Mouse (Mus musculus) C2C12 (cell line): ENCODE results near the gene Cldn10. TPM values are rescaled to one million over a fixed set of nuclear protein-coding genes. Genes with fewer than 3 reads are reported as not detected.

Experiments
- H3K27me3 ChIP-seq: one replicate; pipeline ENCODE4 v1.6.1; 2011; ENCODE audit not compliant: control insufficient read depth, insufficient read depth, insufficient read length
- H3K36me3 ChIP-seq: one replicate; pipeline ENCODE4 v1.6.1; 2011; ENCODE audit not compliant: control insufficient read depth, insufficient read depth
- H3K4me3 ChIP-seq: one replicate; pipeline ENCODE4 v1.5.1; 2011; ENCODE audit warnings: mild to moderate bottlenecking, control low read depth; ENCODE audit not compliant: poor library complexity, insufficient read depth, severe bottlenecking
- H3K79me2 ChIP-seq: one replicate; pipeline ENCODE4 v1.6.1; 2011; ENCODE audit not compliant: control insufficient read depth, insufficient read depth
- H3K79me3 ChIP-seq: one replicate; pipeline ENCODE4 v1.6.1; 2011; ENCODE audit warnings: low read depth, control low read depth
- H3ac ChIP-seq: one replicate; pipeline ENCODE3; 2011; ENCODE audit warnings: low read depth; ENCODE audit not compliant: control insufficient read depth, insufficient read length
- CEBPB ChIP-seq: IDR thresholded peaks from one replicate; pipeline ENCODE4 v1.6.1; 2011; ENCODE audit warnings: low read depth, mild to moderate bottlenecking, control low read depth, moderate library complexity
- CTCF ChIP-seq: IDR thresholded peaks from one replicate; pipeline ENCODE4 v1.5.1; 2011; ENCODE audit not compliant: control insufficient read depth, insufficient read depth, insufficient read length
- FOSL1 ChIP-seq: IDR thresholded peaks from one replicate; pipeline ENCODE4 v1.8.0; 2011; ENCODE audit warnings: mild to moderate bottlenecking, low read length; ENCODE audit not compliant: poor library complexity, insufficient read depth, severe bottlenecking
- MAX ChIP-seq: IDR thresholded peaks from one replicate; pipeline ENCODE4 v1.6.1; 2011; ENCODE audit warnings: mild to moderate bottlenecking, control low read depth
- MYOD1 ChIP-seq: IDR thresholded peaks from one replicate; pipeline ENCODE4 v1.6.1; 2011; ENCODE audit warnings: low read depth; ENCODE audit not compliant: control insufficient read depth, insufficient read length
- MYOG ChIP-seq: IDR thresholded peaks from one replicate; pipeline ENCODE4 v1.6.1; 2011; ENCODE audit not compliant: control insufficient read depth, insufficient read length; ENCODE audit errors: extremely low read depth
- USF1 ChIP-seq: IDR thresholded peaks from one replicate; pipeline ENCODE4 v1.6.1; 2011; ENCODE audit warnings: low read depth, mild to moderate bottlenecking, control low read depth, moderate library complexity
- polyA plus RNA-seq: library from polyadenylated mRNA; unstranded; fragments of >200 nt; fragmentation: generic; extraction: Trizol; gene quantifications from one replicate; pipeline ENCODE4 v1.2.1, GENCODE M21; 2012; ENCODE audit warnings: missing spikeins

Gene Cldn10
- polyA plus RNA-seq, 1 experiment, result not detected

DNA sequence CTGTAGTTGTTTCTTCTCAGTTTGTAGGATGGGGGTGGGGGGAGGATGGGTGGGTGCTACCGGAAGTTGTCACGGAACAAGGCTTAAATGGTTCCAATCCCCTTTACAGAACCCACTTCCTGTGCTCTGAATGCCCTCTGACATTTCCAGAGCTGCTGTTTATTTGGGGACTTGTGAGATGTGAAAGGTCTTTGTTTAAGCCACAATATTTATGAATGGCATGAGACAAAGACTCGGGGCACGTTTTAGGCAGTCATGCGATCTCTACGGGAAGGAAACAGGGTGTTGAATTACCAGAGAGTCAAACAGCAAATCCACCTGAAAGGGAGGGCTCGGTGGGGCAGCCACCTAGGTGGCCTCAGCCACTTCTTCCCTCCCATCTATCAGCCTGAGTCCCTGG is 46.6 kb downstream of the Cldn10 start:
- Histone ChIP-seq H3K4me3 (no peak overlapping the region), H3K79me3 (no peaks in the 10 kb centered on the region), H3K79me2 (no peaks in the 10 kb centered on the region), H3K36me3 (no peaks in the 10 kb centered on the region), H3ac (no peak overlapping the region), H3K27me3 (peaks cover 5% of the 10 kb centered on the region)
- TF ChIP-seq USF1, result no peak
- TF ChIP-seq FOSL1, result no peak
- TF ChIP-seq CTCF, result no peak
- TF ChIP-seq MYOD1, result no peak
- no peak for TF ChIP-seq MYOG
- TF ChIP-seq MAX, result no peak
- TF ChIP-seq CEBPB, result no peak

DNA sequence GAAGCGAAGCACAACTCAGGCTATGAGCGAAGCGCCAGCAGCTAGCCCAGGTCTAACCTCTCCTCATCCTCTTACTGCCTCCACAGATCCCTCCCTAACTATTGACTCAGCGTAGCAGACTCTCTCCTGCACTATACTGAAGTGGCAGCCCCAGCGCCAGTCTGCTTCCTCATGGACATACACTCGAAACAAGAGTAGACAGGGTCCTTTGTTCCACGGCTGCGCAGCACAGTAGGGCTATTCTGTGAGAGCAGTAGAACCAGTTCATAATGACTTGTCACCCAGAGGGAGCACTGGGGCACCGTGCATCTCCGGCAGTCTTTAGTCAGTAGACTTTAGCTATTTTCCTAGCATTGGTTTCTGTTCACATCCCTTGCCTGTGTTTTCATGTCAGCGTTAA is 48.4 kb downstream of the Cldn10 start:
- H3K36me3 ChIP-seq, result no peaks in the 10 kb centered on the region
- no peak overlapping the region for H3K4me3 ChIP-seq
- no peak for TF ChIP-seq CTCF
- no peak for TF ChIP-seq CEBPB
- no peak for TF ChIP-seq USF1
- no peak for TF ChIP-seq MYOD1
- no peak for TF ChIP-seq MAX
- no peak for TF ChIP-seq MYOG
- TF ChIP-seq FOSL1, result no peak
- peaks cover 5% of the 10 kb centered on the region for H3K27me3 ChIP-seq
- H3ac ChIP-seq, result no peak overlapping the region
- H3K79me3 ChIP-seq, result no peaks in the 10 kb centered on the region
- no peaks in the 10 kb centered on the region for H3K79me2 ChIP-seq

DNA sequence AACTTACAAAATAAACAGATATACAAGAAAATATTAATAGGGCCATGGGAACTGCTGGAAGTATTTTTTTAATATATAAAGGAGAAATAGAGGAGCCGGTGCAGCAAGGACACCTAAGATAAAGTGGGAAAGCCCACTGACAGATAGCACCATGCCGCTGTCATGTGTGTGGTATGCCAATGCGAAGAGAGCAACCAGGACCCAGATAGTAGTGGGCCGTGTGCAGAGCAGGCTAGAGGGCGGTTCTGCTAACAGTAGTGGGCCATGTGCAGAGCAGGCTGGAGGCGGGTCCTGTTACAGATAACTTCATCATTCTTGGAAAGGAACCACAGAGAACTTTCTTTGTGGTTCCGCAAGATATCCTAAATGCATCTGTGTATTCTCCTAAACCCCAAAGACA is 49.0 kb downstream of the Cldn10 start:
- H3K36me3 ChIP-seq, result no peaks in the 10 kb centered on the region
- peaks cover 7% of the 10 kb centered on the region for H3K27me3 ChIP-seq
- no peaks in the 10 kb centered on the region for H3K79me3 ChIP-seq
- H3K4me3 ChIP-seq, result no peak overlapping the region
- H3K79me2 ChIP-seq, result no peaks in the 10 kb centered on the region
- no peak overlapping the region for H3ac ChIP-seq
- TF ChIP-seq MYOD1, result no peak
- no peak for TF ChIP-seq FOSL1
- no peak for TF ChIP-seq CEBPB
- TF ChIP-seq USF1, result no peak
- TF ChIP-seq CTCF, result no peak
- no peak for TF ChIP-seq MAX
- no peak for TF ChIP-seq MYOG

DNA sequence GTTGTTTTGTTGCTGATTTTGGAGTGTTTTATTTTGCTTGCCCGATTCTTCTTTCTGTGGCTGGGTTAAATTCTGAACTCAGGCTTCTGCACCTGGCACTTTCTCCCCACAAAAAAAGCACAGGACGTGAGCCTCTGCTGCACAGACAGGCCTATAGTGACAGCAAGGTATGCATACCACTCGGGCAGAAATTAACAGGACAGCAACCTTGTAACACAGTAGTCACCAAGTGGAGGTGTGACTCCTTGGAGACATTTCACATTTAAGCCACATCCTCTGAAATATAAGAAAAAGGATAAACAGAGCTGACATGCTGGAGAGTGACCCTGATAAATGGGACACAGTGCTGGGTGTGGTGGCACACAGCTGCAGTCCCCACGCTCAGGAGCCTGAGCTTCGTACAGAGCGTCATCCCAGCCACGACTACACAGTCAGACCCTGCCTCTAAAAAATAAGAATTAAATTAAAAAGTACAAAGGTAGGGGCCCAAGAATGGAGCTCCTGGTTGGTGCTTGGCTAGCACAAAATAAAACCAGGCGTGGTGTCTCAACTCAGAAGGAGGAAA is 50.9 kb downstream of the Cldn10 start:
- no peaks in the 10 kb centered on the region for H3K79me2 ChIP-seq
- no peak for TF ChIP-seq MYOG
- TF ChIP-seq MYOD1, result no peak
- no peak for TF ChIP-seq CEBPB
- TF ChIP-seq CTCF, result no peak
- no peak for TF ChIP-seq USF1
- TF ChIP-seq FOSL1, result no peak
- no peak for TF ChIP-seq MAX
- H3K79me3 ChIP-seq, result no peaks in the 10 kb centered on the region
- H3K27me3 ChIP-seq, result peaks cover 19% of the 10 kb centered on the region
- no peak overlapping the region for H3K4me3 ChIP-seq
- no peaks in the 10 kb centered on the region for H3K36me3 ChIP-seq
- H3ac ChIP-seq, result no peak overlapping the region

DNA sequence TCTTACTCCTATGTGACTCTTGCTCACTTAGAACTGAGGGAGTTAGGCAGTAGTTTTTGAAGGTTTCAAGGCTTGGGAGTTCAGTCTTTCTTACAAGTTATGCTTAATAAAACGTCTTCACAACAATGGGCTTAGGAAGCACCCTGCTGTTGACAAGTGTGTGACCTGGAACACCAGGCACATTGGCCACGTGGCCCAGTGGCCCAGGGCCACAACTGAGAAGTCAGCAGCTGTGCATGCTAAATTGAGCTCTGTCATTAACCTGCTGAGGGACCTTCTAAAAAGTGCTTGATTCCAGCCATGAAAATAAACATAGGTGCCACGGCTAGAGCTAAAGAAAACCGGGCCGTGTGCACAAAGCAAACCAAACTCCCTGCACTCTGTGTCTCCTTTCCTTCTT is 51.7 kb downstream of the Cldn10 start:
- Histone ChIP-seq H3K79me2 (no peaks in the 10 kb centered on the region), H3K4me3 (no peak overlapping the region), H3ac (no peak overlapping the region), H3K79me3 (no peaks in the 10 kb centered on the region), H3K36me3 (no peaks in the 10 kb centered on the region), H3K27me3 (peaks cover 27% of the 10 kb centered on the region)
- no peak for TF ChIP-seq CTCF
- TF ChIP-seq USF1, result no peak
- TF ChIP-seq FOSL1, result no peak
- no peak for TF ChIP-seq CEBPB
- no peak for TF ChIP-seq MYOG
- no peak for TF ChIP-seq MAX
- no peak for TF ChIP-seq MYOD1

DNA sequence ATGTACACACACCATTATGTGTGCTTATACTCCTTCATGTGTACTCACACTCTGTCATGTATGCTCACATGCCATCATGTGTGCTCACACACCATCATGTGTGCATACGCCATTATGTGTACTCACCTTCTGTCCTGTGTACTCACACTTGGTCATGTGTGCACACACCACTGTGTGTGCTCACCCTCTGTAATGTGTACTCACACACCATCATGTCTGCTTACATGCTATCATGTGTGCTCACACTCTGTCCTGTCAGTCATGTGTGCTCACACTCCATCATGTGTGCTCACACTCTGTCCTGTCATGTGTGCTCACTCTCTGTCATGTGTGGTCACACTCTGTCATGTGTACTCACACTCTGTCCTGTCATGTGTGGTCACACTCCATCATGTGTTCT is 52.3 kb downstream of the Cldn10 start:
- Histone ChIP-seq H3K27me3 (peaks cover 33% of the 10 kb centered on the region), H3K4me3 (no peak overlapping the region), H3K79me2 (no peaks in the 10 kb centered on the region), H3ac (no peak overlapping the region), H3K36me3 (no peaks in the 10 kb centered on the region), H3K79me3 (no peaks in the 10 kb centered on the region)
- TF ChIP-seq MYOG (no peak), FOSL1 (no peak), USF1 (no peak), CTCF (no peak), CEBPB (no peak), MYOD1 (no peak), MAX (no peak)
